Mouse (Mus musculus): ENCODE measurements around the gene Zfp992. TPM values are rescaled to one million over a fixed set of nuclear protein-coding genes. Genes with fewer than 3 reads are reported as not detected.

The Zfp992 gene
- polyA plus RNA-seq (2017; shearing (Covaris generic)) = 2.0 TPM

DNA sequence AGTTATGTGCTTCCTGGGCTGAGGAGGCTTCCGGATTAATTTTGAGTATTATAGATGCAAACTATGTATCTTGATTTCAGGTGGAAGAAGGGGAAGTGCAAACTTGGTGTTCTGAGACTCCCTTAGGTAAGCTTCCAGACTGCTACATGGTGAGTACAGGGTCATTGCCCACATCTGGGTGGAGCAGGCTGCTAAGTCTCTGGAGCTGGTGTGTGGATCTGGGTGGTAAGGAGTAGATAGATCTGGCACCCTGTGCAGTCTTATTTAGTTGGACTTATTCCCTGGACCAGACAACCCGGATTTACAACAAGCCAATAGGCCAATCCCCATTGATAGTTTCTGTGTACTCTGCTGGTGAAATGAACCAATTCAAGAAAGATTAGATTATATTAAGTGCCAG is at the start of gene Zfp992:
Gene Zfp992 (plus strand): TSS at position 74 of the 400 bp plus-strand sequence.

DNA sequence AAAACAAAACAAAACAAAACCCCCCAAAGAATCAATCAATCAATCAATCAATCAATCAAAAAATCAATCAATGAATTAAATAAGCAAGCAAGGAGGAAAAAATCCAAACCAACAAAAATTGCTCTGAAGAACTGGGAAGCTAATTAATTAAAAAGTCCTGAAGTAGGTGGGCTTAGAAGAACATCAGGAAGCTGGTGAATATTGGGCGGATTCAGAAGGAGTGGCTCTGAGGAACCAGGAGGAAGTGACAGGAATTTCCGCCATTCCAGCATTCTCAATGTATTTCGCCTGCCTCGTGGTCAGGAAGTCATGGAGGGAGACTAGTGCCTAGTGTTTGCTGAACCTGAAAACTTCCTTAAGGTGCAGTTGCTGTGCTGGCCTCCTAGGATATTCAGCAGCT is 52.9 kb downstream of the Zfp992 start, which contains the start of gene Zfp981:
Gene Zfp981 (plus strand): TSS at position 301 of the 400 bp plus-strand sequence.

Other genes with a start within 250 kb of the Zfp992 start
- not detected for gene Zfp981, start 53.0 kb downstream of the Zfp992 start, polyA plus RNA-seq (2017; shearing (Covaris generic))
- gene Zfp993, start 161.9 kb downstream of the Zfp992 start, polyA plus RNA-seq (2017; shearing (Covaris generic)) = 1.4 TPM